Mouse (Mus musculus) intestine, postnatal 0 days (tissue): ENCODE measurements around the gene Myl9. TPM values are rescaled to one million over a fixed set of nuclear protein-coding genes. Genes with fewer than 3 reads are reported as not detected.
"Not testable (repeated sequence)": the region's sequence is repeated elsewhere in the genome, so short reads cannot be mapped to it uniquely, and the experiment has no call there.

ENCODE experiments used
- ATAC-seq: fragments of 200-750 bp; cut with Nextera tagmentation; 2 replicates; pipeline ENCODE4 v1.8.0; 2017; ENCODE audit warnings: mild to moderate bottlenecking, moderate TSS enrichment, moderate library complexity
- H3K27ac ChIP-seq: fragments of 300-500 bp; sonication (generic); 2 replicates; pipeline ENCODE4 v1.5.1; 2014; ENCODE audit warnings: mild to moderate bottlenecking, low read depth, low read length, moderate library complexity
- H3K27me3 ChIP-seq: fragments of 300-500 bp; sonication (generic); replicated peaks from 2 replicates; pipeline ENCODE4 v1.6.1; 2014; ENCODE audit warnings: low read length, mixed read lengths; ENCODE audit not compliant: control insufficient read depth, insufficient read depth
- H3K36me3 ChIP-seq: fragments of 300-500 bp; sonication (generic); 2 replicates; pipeline ENCODE4 v1.6.1; 2014; ENCODE audit warnings: mild to moderate bottlenecking, moderate library complexity; ENCODE audit not compliant: control insufficient read depth, insufficient read depth
- H3K4me1 ChIP-seq: fragments of 300-500 bp; sonication (generic); replicated peaks from 2 replicates; pipeline ENCODE4 v1.6.1; 2014; ENCODE audit warnings: antibody characterized with exemption, low read length, mixed read lengths; ENCODE audit not compliant: control insufficient read depth, insufficient read depth
- H3K4me2 ChIP-seq: fragments of 300-500 bp; sonication (generic); replicated peaks from 2 replicates; pipeline ENCODE4 v1.6.1; 2014; ENCODE audit warnings: low read depth, mild to moderate bottlenecking, moderate library complexity
- H3K4me3 ChIP-seq: fragments of 300-500 bp; sonication (generic); 2 replicates; pipeline ENCODE4 v1.5.1; 2014; ENCODE audit warnings: low read depth, low read length
- H3K9ac ChIP-seq: fragments of 300-500 bp; sonication (generic); 2 replicates; pipeline ENCODE4 v1.6.1; 2014; ENCODE audit warnings: mild to moderate bottlenecking, low read depth, low read length
- H3K9me3 ChIP-seq: fragments of 300-500 bp; sonication (generic); 2 replicates; pipeline ENCODE4 v1.6.1; 2016; ENCODE audit warnings: mixed run types; ENCODE audit not compliant: control insufficient read depth
- CTCF ChIP-seq: sonication (generic); IDR thresholded peaks from 2 replicates; pipeline ENCODE4 v1.5.1; 2016; ENCODE audit warnings: low read depth, mild to moderate bottlenecking, control low read depth, antibody characterized with exemption, moderate library complexity
- WGBS: fragments of 180-500 bp; shearing (Covaris S2); extraction: QIAGEN DNeasy Blood & Tissue Kit; methylation state at CpG from one replicate; pipeline ENCODE4 v1.1.7; 2014; 5-methylcytosine and 5-hydroxymethylcytosine counted together
- polyA plus RNA-seq: library from polyadenylated mRNA; unstranded; fragments of >200 nt; fragmentation: Nextera tagmentation; extraction: Ambion mirVana; gene quantifications from 2 replicates; pipeline ENCODE4 v1.2.1, GENCODE M21; 2015

The Myl9 gene
- polyA plus RNA-seq, 1 experiment from 2014 or later, result 1,325 TPM

- WGBS, result 33% methylated on average over 9 of the region's 9 CpGs
- no peaks in the 10 kb centered on the region for H3K4me1 ChIP-seq
- TF ChIP-seq CTCF, result no peak
- ATAC-seq, result no peak
- no peaks in the 10 kb centered on the region for H3K27me3 ChIP-seq
- H3K9ac ChIP-seq, result no peak overlapping the region
- H3K36me3 ChIP-seq, result peaks cover 4% of the 10 kb centered on the region; the same call in 1 of the 2 replicates
- H3K4me3 ChIP-seq, result no peak overlapping the region
- H3K27ac ChIP-seq, result no peak overlapping the region
- no peak overlapping the region for H3K4me2 ChIP-seq
- no peaks in the 10 kb centered on the region for H3K9me3 ChIP-seq
Measured at GRCm38 (mm10) chr2:156783349-156783728, 8.1 kb downstream of the Myl9 start.

DNA sequence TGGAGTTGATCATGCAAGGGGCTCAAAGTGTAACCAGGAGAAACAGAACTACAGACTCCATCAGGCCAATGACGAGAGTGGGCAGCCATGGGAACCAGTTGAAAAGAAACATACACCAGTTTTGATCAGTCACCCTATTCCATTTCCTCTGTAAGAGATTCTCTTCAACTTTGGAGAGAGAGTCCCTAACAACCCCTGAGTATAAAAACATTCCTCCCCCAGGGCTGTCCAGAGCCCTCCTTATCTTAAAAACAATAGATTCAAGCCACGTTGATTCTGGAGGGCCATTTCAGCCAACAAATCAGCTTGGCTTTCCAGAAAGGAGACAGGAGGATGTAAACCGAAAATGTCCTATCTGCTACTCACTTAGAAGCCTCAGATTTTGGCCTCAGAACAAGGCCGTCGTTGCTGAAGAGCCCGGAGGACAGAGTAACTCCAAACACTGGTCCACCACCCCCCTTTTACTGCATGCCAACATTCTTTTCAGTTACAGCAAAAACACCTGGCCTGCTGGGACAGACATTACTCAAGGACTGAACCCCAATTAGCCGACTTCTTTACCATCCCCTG lies 8.9 kb downstream of the Myl9 start:
- Histone ChIP-seq H3K9ac (no peak overlapping the region), H3K4me3 (no peak overlapping the region), H3K4me1 (no peaks in the 10 kb centered on the region), H3K4me2 (no peak overlapping the region), H3K36me3 (peaks cover 4% of the 10 kb centered on the region; the same call in 1 of the 2 replicates), H3K27ac (no peak overlapping the region), H3K9me3 (no peaks in the 10 kb centered on the region), H3K27me3 (no peaks in the 10 kb centered on the region)
- TF ChIP-seq CTCF, result no peak
- no peak for ATAC-seq
- WGBS, result 52% methylated on average over 7 of the region's 7 CpGs

- Histone ChIP-seq H3K4me1 (no peaks in the 10 kb centered on the region), H3K4me3 (no peak overlapping the region), H3K27me3 (no peaks in the 10 kb centered on the region), H3K9ac (no peak overlapping the region), H3K27ac (no peak overlapping the region), H3K36me3 (peaks cover 4% of the 10 kb centered on the region; the same call in 1 of the 2 replicates), H3K4me2 (no peak overlapping the region), H3K9me3 (no peaks in the 10 kb centered on the region)
- WGBS, result 87% methylated on average over 2 of the region's 2 CpGs
- no peak for TF ChIP-seq CTCF
- no peak for ATAC-seq
Measured at GRCm38 (mm10) chr2:156784891-156785290, 9.7 kb downstream of the Myl9 start.

DNA sequence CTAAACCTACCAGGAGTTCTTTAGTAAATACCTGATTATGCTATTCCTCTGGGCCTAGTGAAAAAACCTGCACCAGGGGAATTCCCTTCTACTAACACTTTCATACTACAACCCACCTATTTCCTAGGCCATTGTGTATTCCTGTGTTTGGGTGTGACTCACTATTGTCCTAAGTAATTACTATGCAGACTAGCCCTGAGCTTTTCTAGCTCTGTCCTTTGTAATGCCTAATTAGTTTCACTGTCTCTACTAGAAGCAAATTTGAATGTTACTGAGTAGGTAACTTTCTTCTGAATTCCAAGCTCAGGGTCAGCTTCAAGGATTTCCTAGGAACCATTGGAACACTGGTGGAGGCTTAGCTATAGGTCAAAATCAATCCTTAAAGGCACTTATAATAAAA lies 11.1 kb downstream of the Myl9 start:
- not testable (repeated sequence) for ATAC-seq, H3K4me3 ChIP-seq, H3K9me3 ChIP-seq, H3K4me1 ChIP-seq, H3K9ac ChIP-seq, H3K36me3 ChIP-seq, H3K27ac ChIP-seq, H3K27me3 ChIP-seq, H3K4me2 ChIP-seq

DNA sequence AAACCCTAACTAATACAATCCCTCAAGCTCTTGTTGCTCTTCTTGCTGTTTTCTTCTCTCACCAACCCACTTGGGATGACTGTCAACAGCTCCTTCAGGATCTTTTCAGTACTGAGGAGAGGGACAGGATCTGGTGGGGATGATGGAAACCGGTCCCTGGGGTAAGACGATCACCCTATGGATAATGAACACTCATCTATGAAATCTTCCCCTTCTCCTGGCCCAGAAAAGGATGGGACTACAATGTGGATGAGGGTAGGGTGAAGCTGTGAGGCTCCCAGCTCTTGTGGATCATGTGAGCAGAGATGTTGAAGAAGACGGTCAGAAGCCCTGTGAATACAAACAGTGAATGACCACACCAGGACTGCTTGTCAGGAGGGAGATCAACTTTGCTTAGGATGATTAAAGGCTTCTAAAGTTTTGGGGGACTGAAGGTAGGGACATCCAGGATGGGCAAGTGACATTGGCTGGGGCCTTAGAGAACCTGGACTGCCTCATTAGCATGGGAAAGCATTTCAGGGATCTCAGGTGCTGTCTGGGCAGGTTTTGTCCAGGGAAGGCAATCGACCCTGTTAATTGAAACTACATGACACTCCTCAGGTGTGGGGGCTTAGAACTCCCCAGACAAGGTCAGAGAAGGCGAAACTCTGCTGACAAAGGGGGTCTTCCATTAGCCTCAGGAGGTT lies 12.0 kb downstream of the Myl9 start:
- TF ChIP-seq CTCF, result no peak
- peaks cover 3% of the 10 kb centered on the region; the same call in 1 of the 2 replicates for H3K9me3 ChIP-seq
- 94% methylated on average over 5 of the region's 5 CpGs for WGBS
- H3K4me3 ChIP-seq, result no peak overlapping the region
- no peaks in the 10 kb centered on the region for H3K4me1 ChIP-seq
- no peak overlapping the region for H3K4me2 ChIP-seq
- H3K36me3 ChIP-seq, result no peaks in the 10 kb centered on the region
- H3K9ac ChIP-seq, result no peak overlapping the region
- no peaks in the 10 kb centered on the region for H3K27me3 ChIP-seq
- ATAC-seq, result no peak
- no peak overlapping the region for H3K27ac ChIP-seq

- Histone ChIP-seq H3K27ac (no peak overlapping the region), H3K4me1 (no peaks in the 10 kb centered on the region), H3K9me3 (peaks cover 5% of the 10 kb centered on the region; the same call in 1 of the 2 replicates), H3K36me3 (no peaks in the 10 kb centered on the region), H3K27me3 (no peaks in the 10 kb centered on the region), H3K9ac (no peak overlapping the region), H3K4me2 (no peak overlapping the region), H3K4me3 (no peak overlapping the region)
- TF ChIP-seq CTCF, result peak; percentile 61
- 46% methylated on average over 3 of the region's 3 CpGs for WGBS
- no peak for ATAC-seq
Measured at GRCm38 (mm10) chr2:156787776-156788105, 12.5 kb downstream of the Myl9 start.
